Mouse (Mus musculus) activated CD4-positive, CD25-positive, alpha-beta regulatory T cell, adult 4 months (primary cell): Measurements from ENCODE around the gene Bphl. TPM values are rescaled to one million over a fixed set of nuclear protein-coding genes. Genes with fewer than 3 reads are reported as not detected.
A peak's percentile ranks its signal among the peaks of the same experiment; 100 is the strongest.

ENCODE experiments used
- ATAC-seq: one replicate; pipeline ENCODE4 v1.8.0; 2017
- polyA plus RNA-seq, 2 experiments: library from polyadenylated mRNA; unstranded; fragments of 100-300 nt; shearing (Covaris generic); gene quantifications; one replicate each; pipeline ENCODE4 v1.2.1; 2017

Gene Bphl
- 10 to 100 TPM; 20.0 to 25.5 TPM for polyA plus RNA-seq

DNA sequence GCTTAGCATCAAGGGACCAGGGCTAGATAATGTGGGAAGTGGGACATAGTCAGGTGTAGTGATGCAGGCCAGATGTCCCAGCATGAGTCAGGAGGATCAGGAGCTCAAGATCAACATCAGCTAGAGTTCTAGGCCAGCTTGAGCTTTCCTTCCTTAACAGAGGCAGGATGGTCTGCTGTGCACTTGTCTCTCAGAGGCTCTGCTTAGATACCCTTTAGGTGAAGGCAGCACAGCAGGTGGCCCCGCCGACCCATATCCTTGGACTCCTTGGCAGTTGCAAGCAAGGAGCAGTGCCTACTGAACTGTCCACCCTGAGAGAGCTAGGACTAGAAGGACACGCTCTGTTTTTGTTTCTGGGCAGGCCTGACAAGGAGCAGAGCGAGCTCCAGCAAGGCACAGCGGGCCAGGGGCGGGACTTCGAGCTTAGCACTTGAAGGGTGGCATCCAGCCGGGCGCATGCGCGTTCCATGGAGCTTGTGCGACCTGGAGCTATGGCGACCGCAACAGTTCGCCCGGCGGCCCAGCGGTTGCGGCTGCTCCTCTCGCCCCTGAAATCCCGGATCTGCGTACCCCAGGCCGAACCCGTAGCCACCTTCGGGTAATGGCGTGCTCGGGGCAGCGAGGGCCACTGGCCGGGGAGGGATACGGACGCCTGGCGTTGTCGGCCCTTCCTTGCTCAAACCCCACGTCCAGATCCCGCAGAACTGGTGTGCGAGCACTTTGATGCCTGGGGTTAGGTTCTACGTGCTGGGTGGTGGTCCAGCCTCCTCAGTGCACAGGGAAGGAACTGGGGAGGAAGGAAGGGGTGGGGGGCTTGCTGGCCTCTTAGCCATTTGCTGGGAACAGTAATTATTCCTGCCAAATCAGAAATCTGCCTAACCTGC is at the start of gene Bphl:
Bphl (plus strand) TSS at position 426 of the 884 bp plus-strand sequence.
- ATAC-seq: peak; percentile 99

DNA sequence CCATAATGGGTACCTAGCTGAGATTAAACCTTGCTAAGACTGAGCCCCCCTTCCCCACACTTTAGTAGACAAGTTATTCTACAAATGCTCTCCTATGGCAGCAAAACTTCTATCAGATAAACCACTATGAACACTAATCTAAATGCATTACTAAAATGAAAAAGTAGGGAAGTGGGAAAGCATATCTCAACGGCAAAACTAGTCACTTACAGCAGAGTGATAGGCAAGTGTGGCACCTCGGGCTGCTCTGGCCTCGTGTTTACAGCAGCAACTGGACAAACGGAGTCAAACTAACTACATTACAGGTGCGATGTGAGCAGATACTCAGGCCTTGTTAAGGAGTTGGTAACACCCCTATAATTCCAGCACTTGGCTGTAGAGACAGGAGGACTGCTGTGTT is 47.8 kb upstream of the Bphl start:
- no peak for ATAC-seq

DNA sequence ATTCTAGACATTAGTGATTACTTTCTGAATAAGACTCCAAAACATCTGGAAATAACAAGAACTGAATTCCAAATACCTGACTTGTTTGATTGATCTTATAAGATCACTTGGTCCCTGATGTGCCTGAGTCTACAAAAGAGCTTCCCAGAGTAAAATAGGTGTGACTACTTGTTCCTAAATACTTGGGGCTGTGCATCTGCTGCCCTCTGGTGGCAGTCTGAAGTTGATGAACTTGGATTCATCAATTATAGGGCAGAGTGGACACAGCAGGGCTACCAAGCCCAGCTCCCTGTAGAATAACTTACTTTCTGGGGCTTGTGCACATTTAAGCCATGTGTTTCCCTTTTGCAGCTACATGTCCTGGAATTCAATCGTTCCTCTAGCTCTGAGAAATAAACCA is 42.2 kb upstream of the Bphl start:
- peak; percentile 78 for ATAC-seq

DNA sequence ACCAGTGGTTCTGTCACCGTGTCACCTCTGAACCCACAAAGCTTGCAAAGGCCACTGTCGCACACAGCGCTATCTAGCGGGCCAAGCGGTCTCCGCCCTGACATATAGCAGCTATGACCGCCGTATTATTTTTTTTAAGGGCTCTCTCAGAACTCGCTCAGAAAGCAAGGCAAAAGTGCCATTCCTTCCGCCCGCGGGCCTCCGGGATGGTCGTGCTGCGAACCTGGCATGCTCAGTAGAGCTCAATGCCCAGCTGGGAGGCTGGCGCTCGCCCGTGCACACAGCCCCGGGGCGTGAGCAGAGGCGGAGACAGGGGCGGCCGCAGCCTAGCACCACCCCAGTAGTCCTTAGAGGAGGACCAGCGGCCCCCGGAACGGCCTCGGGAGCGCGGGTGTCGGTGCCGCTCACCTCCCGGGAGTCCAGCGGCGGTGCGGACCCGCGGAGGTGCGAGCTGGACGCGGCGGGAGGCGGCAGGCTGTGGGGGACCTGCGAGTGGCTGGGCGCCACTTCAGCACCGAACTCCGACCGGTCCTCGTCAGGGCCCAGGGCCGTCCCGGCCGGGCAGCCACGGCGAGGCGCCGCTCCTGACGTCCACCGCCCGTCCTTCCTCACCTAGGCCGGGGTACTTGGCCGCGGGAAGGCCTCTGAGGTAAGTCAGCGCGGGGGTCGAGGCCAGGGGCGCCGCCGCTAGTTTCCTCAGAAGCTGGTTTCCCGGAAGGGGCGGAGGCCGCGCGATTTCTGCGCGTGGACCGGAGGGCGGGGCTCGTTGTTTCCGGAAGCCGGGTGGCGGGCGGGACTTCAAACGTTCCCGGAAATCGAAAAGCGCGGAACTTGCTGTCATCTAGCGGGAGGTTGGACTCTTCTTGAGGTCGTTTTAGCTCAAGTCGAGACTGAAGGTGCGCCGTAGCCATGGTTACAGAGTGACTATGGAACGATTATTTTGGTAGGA is 35.1 kb upstream of the Bphl start, which contains the start of the genes Ripk1 and Serpinb6a:
Ripk1 (plus strand) TSS at position 306 of the 949 bp plus-strand sequence.
Serpinb6a (minus strand) TSS at position 737 of the 949 bp plus-strand sequence.
- ATAC-seq: peak; percentile 90

DNA sequence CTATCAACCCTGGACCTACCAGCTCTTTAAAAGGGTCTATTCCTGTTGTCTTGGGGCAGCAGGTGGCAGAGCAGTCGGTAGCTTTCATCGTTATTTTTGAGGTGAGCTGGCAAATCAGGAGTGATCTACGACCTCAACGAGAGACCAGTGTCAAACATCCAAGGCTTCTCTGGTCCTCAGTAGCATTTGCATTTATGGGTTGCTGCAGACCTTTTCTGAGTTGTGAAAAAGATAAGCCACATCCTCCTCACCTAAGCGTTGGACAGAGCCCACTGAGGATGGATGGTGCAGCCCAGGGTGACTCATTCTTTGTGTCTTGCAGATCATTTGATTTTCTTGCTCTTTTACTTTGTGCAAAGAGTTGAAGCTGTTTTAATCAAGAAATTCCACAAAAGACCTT is 34.3 kb upstream of the Bphl start:
- ATAC-seq: peak; percentile 35

DNA sequence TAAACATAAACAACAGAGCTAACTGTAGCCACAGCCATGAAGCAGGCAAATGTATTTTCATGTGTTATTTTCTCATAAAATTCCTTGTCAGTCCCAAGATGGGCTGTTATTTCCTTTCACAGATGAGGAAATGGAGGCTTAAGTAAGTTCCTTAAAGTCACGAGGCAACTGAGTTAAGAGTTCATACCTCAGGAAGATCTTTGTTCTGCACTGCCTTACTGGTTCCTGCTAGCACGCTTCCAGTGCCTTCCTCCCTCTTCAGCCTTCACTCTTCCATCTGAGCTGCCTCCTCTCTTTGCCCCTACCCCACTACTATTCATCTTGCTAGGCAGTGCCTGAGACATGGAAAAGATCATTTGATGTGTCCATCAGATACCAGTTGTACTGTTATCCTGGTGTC is 30.2 kb upstream of the Bphl start:
- ATAC-seq: no peak

DNA sequence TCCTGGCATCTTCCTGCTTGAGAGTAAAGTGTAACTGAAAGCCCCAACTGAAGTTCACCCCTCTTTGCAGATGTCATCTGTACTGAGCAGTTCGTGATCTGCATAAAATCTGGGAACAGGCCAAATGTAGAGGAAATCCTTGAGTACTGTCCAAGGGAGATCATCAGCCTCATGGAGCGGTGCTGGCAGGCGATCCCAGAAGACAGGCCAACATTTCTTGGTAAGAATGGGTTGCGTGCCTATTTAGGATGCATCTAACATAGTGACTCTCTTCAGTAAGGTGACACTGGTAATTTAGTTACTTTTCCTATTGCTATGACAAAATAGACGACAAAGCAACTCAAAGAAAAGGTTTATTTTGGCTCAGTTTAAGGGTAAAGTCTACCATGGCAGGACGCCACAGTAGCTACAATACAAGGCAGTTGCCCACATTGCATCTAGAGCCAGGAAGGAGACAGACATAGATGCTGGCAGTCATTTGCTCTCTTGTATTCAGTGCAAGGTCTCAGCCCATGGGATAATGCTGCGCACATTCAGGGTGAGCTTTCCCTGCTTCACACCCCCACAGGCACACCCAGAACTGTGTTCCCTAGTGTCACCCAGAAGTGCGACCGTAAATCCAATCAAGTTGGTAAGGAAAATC is 20.3 kb upstream of the Bphl start:
- no peak for ATAC-seq

DNA sequence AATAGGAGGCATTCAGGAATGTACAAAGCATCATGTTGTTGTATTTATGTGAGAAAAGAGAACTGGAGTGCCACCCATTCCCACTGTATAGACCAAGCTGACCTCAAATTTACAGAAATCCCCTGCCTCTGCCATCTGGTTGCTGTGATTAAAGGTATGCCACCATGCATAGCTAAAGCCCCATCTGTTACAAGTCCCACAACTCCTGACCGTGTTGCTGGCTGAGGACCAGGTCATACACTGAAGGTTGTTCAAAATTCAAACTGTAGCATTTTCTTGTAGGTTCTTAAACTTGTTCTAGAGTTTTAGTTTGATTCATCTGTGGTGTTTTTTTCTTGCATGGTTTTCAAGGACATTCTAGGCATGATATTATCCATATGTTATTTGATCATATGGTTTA is 18.9 kb upstream of the Bphl start:
- ATAC-seq: no peak

DNA sequence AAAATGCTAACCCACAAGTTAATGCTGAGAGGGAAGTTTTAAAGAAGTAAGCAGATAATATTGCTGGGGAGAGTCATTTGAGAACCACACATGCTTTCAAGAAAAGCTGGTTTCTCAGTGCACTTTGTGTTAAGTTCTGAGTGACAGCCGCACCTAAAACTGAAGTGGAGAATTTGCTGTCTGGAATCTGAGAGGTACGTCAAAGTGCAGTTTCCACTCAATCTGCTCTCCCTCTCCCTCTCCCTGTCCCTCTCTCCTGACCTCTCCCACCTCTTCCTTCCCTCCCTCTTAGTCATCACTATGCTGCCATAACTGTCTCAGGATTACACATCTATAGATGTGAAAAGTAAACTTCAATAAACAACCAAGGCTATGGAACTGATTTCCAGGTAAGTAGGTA is 15.4 kb upstream of the Bphl start:
- no peak for ATAC-seq

DNA sequence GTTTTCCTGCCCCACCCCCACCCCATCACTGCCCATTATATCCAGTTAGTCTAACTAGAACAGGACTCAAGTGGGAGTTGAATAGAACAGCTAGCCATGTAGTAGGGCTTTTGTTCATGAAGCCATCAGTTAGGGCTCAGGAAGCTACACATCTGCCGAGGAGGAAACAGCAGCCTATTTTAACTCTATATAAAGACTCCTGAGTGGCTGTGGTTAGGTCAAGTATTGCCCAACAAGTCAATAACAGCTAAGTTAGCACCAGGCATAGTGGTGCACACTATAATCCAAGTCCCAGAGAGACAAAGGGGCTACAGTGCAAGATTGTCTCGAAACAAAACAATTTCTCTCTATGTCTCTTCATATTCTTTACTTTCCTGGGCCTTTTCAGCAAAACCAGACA is 5.4 kb upstream of the Bphl start:
- ATAC-seq: no peak

DNA sequence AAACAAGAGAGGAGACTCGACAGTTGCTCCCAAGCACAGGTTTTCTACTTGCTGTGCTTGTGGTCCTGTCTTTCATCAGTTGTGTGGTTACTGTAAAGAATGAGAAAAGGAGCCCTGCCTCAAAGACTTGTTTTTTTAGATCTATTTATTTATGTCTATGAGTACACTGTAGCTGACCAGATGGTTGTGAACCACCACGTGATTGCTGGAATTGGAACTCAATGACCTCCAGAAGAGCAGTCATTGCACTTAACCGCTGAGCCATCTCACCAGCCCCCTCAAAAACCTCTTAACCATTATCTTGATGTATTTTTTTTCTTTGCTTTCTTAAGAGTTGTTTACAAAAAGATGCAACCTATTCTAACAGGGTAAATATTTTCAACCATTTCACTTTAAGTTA is 2.0 kb upstream of the Bphl start:
- ATAC-seq: no peak

DNA sequence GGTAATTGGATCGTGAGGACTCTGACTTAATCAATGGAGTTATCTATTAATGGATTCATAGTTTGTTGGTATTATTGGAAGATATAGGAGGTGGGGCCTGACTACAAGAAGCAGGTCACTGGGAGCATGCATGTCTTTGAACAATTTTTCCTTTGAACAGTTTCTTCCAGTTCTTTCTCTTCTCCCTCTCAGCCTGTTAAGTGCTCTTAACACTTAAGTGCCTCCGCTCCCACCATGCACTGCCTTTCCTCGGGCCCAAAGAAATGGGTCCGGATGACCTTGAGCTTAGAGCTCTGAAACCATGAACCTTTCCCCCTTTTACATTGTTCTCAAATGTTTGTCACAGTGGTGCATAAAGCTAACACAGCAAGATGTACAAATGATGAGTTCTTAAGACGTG is 671 bp upstream of the Bphl start:
- no peak for ATAC-seq

DNA sequence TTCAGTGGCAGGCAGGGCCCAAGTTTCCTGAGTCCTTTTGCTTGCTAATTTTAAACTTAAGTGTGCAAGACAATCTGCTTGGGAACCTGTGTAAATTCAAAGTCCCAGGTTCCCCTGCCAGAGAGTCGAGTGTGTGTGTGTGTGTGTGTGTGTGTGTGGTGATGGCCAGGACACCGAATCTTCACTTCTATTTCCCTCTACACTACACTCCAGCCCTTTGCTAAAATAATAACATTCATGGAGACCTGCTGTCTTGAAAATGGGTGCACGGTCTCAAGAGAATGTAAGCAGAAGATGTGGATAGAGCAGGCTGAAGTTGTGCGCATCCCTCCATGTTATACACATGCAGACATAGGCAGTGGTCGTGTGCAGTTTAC is 647 bp downstream of the Bphl start:
- no peak for ATAC-seq

DNA sequence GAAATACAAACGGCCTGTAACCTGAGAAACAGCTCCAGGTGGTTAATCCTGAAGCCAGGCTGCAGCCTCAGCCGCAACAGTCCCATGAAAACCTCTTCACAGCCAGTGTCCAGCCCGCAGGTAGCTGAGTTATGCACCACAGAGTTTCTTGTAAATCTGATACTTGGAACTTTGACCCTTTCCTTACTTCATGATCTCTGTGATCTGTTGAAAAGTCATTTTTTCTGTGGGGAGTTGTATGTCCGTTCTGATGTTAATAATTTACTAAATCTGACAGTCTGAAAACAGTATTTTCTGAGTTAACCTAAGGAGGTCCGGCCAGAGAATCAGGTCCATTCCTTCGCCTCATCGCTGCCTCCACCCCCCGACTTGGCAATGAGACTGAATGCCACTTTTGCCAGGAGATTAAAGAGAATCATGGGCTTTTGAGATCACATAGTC is 1.5 kb downstream of the Bphl start:
- ATAC-seq: no peak

DNA sequence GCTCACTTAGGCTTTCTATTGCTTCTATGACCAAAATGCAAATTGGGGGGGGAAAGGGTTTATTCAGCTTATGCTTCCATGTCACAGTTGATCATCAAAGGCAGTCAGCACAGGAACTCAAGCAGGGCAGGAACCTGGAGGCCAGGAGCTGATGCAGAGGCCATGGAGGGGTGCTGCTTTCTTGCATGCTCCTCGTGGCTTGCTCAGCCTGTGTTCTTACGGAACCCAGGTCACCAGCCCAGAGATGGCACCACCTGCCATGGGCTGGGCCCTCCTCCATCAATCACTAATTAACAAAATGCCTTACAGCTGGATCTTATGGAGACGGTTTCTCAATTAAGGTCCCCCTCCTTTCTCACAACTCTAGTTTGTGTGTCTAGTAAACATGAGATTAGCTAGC is 2.7 kb downstream of the Bphl start:
- ATAC-seq: no peak

DNA sequence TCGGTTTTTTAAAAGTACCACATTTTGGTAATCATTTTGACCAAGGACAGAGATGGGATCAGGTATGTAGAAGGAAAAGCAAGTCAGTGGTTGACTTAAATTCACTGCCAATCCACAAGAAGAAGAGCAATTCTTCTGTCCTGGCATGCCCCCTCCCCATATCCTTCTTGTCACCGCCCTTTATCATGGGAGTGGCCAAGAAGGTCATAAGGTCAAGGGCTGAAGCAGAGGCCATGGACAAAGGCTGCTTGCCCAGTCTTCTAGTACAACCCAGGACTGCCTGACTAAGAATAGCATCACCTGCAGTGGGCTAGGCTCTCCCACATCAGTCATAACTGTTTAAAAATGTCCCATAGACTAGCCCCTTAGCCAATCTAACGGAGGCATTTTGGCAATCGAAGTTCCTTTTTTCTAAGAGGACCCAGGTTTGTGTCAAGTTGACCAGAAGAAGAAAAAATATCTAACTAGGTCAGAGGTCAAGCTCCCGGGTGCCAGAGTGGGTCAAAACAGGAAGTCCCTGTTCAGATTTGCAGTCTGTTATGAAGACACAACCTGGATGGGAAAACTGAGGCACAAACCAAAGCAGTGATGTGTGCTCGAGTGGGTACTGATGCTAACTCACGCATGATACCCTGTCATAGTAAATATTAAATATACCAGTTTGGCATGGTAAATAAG is 6.5 kb downstream of the Bphl start:
- ATAC-seq: no peak

DNA sequence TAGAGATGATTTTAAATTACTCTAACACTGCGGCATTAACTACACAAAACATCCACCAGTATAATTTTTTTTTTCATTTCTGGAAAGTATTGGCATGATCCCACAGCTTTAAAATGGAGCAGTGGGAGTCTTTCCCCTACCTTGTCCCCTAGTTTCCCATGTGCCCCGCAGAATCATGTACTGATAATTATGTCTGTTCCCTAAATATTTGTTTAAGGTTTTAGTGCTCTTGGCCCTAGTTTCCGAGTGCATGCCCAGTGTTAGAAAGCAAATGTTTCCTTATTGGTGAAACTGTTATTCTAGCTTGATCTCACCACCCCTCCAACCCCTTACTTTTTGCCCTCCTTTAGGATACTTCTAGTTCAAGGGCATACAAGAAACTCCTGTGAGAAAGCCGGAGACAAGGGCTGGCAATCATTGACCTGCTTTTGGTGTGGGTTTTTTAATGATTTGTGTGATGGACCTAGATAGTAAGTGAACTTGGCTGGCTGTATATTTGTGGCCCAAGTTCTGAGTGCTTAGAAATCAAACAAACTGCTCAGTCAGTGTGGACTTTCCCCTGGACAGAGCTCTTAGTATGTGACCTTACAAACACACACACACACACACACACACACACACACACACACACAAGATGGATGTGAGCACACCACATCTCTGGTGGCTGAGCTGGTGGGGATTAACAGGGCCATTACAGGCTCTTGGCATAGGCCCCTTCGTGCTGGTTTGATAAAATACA is 8.3 kb downstream of the Bphl start:
- ATAC-seq: no peak

DNA sequence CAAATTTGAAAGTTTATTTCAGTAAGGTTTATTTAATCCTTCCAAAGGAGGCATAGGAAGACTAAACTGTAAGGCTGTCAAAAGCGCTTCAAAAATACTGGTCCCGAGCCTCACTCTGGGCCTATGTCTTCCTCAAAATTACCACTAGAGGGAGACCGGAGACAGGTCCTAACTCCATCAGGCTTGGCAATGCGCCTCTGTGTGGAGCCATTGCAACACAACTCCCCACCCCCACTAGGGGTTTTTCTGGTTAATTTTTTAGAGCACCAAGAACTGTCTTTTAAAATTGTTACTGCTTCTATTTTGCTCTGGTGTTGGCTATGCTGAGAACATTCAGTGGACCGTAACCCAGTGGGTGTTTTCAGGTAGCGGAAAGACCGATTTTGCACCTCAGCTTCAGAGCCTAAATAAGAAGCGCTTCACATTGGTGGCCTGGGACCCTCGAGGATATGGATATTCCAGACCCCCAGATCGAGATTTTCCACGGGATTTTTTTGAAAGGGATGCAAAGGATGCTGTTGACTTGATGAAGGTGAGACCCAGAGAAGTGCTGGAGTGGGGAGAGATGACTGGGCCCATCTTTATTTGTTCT is 9.1 kb downstream of the Bphl start:
- ATAC-seq: peak; percentile 99

DNA sequence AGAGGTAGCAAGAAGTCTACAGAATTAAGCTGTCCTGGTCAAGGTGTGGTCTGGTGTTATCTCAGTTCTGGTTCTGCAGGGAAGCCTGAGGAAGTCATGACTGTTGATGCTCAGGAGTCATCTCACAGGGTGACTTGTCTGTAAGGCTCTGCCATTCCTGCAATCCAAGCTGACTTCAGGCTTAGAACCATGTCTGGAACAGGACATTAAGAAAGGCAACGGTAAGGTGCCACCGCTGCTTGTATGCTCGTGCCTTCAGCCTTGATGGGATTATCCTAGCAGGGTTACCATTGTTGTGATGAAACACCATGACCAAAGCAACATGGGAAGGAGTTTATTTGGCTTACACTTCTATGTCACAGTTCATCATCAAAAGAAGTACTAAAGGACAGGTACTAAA is 10.1 kb downstream of the Bphl start:
- no peak for ATAC-seq

DNA sequence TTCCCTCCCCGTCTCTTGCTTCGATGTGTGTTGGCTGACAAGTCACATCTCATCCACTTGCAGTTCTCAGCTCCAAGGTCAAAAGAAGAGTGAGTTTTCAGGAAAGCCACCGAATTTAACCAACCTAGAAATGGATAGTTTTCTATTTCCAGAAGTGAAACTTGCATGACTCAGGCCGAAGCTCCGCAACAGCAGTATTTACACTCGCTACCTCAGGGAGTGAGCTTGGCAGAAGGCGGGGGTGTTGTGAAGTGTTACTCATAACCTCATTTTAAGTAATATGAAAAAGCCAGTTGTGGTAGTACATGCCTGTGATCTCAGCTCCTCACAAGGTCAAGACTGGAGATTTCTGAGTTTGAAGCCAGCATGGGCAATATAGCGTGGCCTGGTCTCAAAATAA is 13.1 kb downstream of the Bphl start:
- ATAC-seq: no peak

DNA sequence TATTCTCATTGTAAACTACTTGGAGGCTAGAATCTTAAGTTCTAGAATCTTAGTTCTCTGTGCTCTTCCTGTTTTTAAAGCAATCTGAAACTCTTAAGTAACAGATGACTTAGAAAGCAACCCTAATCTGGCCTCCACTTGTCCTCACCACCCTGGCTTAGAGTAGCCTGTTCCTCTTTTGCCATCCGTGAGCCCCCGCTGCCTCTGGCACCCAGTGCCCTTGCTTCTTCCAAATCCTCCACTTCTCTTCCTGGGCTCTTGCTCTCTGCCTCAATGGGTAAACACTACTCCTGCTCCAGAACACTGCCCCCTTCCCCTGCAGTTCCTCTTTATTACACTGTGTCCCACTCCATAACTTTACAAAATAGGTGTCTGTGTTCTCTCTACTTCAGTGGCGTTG is 14.3 kb downstream of the Bphl start:
- ATAC-seq: no peak
